Mouse (Mus musculus): ENCODE measurements around the gene Notch1.

GRCm38 (mm10) chr2:26504772-26505480 lies 11.5 kb downstream of the Notch1 start:
- TF ChIP-seq EP300 (IDR thresholded peaks at IDR 0.05) (no peak), CTCF (IDR thresholded peaks at IDR 0.05) (no peak)

Measured in lung, postnatal 0 days (tissue).